Mouse (Mus musculus) layer of hippocampus, adult 8-10 months (tissue): Measurements from ENCODE around the gene Ptprd. TPM values are rescaled to one million over a fixed set of nuclear protein-coding genes. Genes with fewer than 3 reads are reported as not detected.
"Not testable (repeated sequence)": the region's sequence is repeated elsewhere in the genome, so short reads cannot be mapped to it uniquely, and the experiment has no call there.

Experiments used
- DNase-seq, 2 experiments: peaks; one replicate each; pipeline ENCODE4 v3.0.0; 2022; ENCODE audit warnings: low spot score in 2 of 2
- total RNA-seq, 4 experiments: library from RNA; stranded (reverse); gene quantifications; 2 replicates each; pipeline ENCODE4 v1.2.4; 2022

The Ptprd gene
- total RNA-seq, 4 experiments from 2014 or later: 169 to 218 (median 185) TPM

DNA sequence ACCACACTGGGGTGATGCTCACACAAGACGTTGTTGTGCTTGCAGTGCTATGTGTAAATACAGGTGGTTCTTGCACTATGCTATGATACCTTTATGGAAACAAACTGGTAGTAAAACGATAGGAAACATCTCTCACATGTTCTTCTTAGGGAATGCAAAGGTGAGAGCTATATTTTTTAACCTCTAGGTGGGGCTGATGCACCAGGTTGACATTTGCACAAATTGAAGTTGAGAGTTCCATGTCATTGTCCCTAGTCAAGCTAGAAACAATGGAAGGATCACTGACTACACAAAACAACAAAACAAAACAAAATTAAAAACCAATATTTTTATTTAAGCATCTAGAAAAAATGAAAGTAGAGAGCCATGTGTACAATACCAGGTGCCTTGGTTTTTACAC, 250.1 kb downstream of the Ptprd start:
- no peak for DNase-seq

DNA sequence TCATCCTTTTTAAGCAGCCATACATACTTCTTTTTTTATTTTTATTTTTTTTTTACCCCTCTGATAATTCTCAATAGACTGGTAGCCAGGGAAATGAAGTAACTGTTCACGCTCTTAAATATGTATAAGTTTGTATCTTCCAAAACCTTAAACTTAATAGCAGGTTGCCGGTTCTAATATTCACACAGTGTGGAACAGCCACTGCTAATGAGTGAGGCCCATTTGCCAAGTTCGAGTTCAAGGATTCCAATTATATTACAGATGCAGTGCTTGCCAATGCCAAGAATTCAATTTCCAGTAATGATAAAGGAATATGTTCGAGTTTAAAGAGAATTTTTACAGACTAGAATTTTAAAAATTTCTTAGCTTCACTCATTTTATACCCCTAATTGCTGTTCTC, 322.3 kb downstream of the Ptprd start:
- no peak for DNase-seq

DNA sequence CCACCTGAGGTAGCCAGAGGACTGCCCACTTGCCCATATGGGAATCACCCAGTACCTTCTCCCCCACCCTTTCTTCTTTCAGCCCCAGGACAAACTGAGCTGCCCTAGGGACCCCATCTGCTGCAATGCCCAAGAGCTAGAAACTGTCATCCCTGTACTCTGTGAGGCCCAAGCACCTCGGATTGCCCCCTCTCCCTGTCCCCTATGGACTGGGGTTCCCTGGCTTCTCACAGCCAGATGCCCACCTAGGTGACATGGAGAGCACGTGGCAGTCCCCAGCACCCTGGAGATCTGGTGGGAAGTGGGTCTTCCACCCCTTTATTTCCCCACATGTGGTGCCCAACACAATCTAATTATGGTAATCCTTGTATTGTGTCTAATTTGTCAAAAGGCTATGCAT, 331.5 kb downstream of the Ptprd start:
- no peak for DNase-seq

DNA sequence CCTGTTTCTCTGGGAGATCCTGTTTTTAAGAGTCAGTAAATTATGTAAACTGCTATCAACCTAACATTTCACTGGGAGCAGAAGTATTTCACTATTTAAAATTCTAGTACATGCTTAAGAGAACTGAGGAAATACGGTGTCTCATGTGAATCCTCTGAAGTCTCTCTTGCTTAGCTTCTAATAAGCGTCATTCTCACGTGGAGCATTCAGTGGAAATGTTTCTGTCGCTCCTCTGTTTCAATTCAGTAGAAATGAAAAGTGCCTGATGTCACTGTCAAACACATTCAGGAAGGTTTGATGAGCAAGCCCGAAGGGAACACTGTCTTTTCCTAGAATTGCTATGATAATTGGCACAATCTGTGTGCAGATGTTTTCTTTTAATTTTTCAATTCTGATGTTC, 350.5 kb downstream of the Ptprd start:
- no peak for DNase-seq

DNA sequence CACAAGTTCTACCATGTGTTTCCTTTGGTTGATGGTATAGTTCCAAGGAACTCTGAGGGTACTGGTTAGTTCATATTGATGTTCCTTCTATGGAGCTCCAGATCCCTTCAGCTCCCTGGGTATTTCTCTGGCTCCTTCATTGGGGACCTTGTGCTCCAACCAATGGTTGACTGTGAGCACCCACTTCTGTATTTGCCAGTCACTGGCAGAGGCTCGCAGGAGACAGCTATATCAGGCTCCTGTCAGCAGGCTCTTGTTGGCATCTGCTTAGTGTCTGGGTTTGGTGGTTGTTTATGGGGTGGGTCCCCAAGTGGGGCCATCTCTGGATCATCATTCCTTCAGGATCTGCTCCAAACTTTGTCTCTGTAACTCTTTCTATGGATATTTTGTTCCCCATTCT, 414.4 kb downstream of the Ptprd start:
- DNase-seq: not testable (repeated sequence)

DNA sequence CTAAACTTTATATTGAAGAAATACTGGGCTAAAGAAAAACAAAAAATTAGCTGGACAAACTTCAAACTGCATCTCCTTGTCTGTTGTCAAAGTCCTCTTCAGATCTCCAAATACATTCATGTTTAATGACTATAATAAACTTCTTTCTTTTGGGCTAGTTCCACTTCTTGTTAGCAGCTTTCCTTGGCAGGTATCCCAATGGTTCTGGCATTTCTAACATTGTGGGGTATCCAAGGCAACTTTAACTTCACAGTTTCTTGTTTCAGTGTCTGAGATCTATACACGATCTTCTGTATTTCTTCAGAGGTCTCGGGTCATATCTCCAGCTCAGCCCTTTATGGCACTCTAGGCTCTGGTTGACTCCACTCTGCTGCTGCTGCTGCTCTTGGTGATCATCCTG, 434.5 kb downstream of the Ptprd start:
- no peak for DNase-seq

DNA sequence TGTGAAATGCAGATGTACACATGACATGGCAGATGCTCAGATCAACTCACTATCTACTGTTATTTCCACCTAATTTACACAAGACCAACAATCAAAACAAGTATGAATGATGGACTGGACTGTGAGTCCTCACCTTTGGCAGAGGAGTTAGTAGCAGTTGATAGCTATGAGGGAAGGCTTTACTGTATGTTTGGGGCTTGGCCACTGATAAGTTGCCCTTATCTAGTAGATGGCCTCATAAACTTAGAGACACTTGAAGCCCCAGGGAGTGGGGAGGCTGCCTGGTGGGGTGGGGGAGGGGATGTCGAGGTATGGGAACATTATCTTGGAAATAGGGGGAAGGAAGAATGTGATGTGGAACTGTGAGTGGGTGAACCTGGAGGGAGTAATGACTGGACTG, 448.0 kb downstream of the Ptprd start:
- no peak for DNase-seq

DNA sequence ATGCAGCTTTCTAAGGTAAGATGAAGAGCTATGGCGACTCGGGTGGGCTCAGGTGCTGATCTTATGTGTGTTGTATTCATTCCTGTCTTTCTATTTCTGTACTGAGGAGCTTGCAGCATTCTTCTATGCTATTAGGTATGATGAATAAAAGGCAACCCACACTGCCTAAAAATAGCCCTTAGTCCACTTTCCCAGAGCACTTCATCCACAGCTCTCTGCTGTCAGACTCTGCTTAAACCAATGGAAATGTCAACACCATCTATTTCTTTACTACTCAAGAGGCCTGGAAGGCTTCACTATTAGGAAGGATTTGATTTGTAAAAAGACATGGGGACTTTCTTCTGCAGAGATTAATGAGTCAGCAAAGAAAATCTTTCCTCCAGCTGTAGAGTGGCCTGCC, 468.4 kb downstream of the Ptprd start:
- DNase-seq: no peak

DNA sequence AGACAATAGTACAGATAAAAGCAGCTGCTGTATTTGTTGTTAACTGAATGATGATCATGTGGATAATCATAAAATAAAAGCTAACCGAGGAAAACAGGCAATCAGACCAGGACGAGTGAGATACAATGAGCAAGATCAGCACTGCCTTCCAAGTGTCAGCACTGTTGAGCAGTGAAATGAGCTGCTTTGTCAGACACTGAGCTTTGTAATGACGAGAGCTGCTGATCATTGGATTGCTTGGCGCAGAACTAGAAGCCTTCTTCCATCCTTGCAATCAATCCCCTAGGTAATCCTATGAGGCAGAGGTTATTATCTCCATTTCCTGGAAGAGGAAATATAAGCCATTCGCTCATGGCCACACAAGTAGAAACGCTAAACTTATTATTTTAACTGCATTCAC, 489.9 kb downstream of the Ptprd start:
- DNase-seq: no peak

DNA sequence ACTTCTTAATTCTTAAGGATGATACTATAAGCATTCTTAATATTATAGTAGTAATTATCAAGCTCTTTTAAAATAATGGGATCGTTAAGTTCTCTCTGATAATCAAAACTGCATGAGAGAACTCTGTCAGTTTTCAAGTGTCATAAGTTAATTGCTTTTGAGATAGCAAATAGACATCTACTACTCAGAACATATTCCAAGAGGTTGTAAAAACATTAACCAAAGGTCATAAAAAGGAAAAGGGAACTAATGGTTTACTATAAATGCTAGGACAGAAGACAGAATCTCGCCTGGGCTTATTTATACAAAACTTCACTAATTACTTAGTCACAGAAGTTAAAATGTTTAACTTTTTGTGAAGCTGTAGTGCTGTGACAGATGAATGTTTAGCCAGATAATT, 494.0 kb downstream of the Ptprd start:
- DNase-seq: no peak

DNA sequence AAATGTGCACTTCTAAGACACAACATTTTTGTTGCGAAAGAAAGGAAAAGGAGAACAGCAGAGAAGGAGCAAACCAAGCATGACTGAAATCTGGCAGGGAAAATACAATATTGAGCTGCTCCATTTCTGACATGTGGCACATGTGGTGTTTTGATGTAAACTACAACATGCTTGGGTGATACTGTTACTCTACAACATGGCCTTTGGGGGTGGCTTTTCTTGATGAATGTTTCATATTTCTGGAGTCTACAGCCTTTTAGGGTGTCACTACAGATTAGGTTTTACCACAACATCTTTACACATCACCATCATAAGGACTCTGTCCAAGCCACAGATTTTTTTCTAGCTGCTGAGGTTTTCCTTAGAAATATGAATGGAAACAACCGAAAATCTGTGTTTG, 501.5 kb downstream of the Ptprd start:
- no peak for DNase-seq

DNA sequence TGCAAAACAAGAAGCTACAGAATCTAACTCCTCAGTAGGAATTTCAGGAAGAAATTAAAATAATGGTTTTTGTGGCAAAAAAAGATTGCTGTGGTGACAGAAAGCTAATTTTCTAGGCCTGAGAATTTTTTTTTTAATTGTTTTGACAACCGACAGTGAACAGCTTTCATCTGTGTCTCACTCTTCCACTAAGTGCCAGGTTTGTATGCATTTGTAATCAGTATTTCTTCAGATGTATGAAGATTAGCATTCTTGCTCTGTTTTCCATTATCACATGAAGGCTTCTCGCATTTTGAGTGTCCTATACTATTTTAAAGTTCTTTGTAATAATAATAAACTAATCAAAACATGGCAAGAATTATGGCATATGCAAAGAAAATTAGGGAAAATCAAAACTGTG, 513.5 kb downstream of the Ptprd start:
- no peak for DNase-seq

DNA sequence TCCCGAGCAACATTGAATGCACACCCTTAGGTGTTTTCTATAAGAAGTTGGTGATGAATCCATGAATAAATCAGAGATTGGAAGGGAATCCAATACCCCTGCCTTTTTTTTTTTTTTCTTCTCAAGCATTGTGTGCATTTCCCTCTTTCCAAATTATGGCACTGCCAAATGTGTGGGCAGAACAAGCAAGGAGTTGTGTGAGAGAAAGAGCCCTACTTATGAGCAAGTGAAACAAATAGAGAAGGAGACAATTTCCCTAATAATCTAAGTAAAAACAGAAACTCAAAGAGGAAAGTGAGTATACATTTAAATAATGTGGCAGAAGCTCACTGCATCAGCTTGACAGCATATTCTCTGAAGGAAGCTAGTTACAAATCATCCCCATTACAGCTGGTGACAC, 536.0 kb downstream of the Ptprd start:
- no peak for DNase-seq

DNA sequence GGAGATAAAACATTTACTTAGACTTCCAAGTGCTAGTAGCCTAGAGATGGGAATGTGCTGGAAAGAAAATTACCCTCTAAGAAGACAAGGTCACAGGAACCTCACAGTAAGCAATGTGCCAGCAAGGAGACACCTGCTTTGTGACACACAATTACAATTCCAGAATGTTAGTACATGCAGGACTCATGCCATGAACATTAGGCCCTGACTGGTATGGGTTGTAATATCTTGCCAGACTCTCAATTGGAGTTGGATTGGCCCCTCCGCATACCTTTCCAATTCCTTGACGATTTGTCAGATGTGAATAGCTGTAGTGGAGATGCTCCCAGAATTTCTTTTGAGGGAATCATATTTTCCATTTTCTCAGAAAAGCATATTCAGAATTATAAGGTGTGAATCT, 547.0 kb downstream of the Ptprd start:
- DNase-seq: no peak

DNA sequence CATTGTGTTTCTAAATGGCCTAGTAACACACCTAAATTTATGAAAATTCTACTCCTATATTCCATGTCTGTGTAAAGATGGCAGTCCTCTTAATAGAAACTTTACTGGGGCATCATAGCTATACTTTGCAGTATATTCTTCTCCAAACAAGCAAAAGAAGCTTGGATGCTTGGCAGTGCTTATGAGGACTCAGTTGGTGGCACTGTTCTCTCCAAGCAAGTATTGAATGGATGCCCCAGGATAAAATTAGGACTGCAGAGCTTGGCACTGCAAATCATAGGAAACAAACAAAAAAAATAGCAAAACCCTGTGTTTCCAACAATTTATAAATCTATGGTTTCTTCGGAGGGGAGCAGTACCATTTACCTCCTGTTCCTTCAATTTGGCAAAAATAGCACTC, 549.5 kb downstream of the Ptprd start:
- no peak for DNase-seq

DNA sequence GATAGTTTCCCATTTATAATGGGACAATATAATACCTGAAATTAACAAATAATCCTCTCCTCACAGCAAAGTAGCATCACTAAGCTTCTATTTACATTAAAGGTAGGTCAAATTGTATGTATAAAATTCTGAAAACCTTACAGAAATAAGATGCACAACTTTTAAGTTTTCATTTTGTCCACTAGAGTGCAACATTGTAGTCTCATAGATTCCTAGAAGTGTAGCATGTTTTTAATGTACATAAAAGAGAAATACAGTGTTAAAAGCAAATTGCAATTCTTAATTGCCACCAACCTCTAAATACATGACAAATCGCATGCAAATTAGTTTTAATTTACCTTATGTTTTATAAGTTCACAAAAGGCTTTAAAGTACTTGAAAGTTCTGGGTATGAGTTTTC, 556.1 kb downstream of the Ptprd start:
- no peak for DNase-seq

DNA sequence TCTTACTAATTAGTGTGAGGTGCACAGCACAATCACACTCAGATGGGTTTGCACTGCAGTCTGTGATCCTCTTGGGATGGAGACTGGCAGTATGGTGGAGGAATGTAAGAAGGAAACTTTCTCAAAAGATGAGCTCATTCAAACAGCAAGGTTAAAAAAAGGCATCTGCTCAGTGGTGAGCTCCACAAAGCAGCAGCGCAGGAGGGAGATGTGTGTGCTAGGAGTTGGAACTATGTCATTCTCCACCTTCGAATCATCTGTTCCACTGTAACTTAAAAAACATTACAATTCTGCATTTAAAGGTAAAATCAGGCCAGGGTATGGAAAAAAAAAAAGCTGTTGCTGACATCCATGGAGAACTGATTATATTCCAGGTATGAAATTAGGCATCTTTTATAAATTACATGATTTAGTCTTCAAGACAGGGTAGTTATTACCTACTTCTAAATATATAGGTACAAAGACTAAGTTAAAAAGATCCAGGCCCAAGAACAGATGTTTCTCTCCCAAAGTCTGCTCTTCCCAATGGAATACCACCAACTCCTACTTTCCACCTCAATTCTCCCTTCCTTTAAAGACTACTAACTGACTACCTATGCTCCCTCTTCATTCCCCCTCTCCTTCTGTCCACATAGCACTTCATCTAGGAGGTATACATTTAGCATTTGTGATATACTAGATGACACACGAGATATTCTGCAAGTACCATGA, 562.0 kb downstream of the Ptprd start:
- peak; percentile 22 to 40 for DNase-seq

DNA sequence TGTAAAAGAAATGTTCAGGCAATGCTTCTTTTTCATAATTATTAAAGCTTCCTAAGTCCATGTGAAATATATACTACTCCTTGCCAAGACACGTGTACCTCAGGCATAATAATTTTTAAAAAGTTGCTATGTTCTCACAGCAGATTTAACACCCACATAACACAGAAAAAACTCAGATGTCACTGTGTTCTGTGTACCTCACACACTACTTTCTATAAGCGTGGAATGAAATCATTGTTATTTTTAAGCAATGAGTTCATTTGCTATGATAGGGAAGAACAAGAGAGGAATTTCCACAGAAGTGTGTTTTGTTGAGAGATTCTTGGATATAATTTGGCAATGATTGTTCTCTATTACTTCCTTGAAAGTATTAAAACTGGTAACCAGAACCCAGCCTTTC, 562.9 kb downstream of the Ptprd start:
- no peak for DNase-seq

DNA sequence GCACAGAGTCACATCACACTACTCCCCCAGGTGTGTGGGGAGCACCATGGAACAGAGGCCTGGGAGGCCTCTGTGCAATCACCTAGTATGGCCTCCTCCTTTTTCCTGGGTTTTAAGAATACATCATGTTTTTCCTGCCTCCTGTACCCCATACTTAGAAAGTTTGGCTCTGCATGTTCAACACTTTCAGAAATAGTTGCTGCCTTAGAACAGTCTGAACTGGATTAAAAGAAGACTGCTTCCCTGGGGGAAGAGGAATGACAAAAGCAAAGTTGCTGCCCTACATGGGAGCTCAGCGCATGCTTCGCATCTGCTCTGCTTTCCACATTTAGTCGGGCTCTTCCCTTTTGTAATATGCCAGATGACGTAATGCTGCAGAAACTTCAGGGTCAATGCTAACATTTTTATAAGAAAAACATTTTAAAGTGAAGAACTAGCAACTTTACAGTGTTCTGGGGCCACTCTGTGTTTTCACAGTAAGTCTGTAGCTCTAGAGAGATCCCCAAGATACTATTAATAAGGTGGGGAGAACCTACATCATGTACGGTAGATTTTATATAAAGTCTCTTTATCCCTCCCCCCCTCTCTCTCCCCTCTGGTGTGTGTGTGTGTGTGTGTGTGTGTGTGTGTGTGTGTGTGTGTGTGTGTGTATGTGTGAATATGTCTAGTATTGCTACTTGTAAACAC, 564.2 kb downstream of the Ptprd start:
- no peak for DNase-seq

DNA sequence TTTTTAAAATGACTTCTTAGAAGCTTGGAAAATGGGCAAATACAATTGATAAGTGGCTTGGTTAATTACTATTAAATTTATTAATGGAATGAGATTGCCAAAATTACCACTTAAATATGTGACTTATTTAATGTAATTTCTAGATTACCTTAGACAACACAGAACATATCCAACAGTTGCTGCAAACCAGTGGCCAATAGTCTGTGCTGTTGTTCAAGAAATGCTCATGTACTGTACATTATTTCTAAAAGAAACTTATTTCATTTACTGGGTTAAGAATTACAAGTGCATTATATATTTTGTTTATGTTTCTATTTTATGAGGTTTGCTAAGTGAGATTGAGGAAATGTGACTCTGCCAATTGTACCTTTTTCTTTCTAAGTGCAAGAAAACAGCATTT, 567.3 kb downstream of the Ptprd start:
- DNase-seq: peak in 1 of 2 experiments; percentile 20

DNA sequence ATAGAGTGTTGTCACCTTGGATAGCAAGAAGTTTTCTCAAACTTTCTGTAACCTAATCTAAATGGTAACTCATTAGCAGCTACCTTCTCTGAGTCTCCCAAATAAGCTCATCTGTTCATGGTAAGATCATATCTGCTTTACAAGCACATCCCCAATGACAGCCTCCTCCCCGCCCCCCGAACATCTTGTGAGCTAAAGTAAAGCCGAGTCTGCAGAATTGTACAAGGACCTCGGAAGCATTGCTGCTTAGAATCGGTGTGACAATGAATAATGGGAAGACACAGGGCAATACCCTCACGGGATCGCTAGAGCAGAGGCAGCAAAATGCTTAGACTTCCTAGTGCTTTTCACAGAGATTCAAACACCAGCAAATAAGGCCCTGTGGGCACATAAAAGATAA, 571.7 kb downstream of the Ptprd start:
- no peak for DNase-seq

DNA sequence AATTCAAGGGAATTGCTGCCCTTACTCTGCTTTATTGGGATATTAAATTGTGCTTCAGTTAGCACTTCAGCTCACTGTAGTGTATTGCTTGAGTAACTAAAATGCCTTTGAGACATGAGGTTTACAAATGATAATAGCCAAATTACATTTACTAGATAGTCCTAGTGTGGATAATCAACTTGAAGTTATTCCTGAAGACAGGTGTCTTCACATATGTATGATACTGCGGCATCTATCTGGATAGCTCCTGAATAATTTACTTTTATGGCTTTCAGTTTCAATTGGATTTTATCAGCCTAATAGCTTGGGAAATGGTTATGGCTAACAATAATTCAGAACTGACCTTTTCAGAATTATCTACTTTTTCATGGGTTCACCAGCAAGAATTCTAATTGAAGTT, 598.6 kb downstream of the Ptprd start:
- DNase-seq: no peak

DNA sequence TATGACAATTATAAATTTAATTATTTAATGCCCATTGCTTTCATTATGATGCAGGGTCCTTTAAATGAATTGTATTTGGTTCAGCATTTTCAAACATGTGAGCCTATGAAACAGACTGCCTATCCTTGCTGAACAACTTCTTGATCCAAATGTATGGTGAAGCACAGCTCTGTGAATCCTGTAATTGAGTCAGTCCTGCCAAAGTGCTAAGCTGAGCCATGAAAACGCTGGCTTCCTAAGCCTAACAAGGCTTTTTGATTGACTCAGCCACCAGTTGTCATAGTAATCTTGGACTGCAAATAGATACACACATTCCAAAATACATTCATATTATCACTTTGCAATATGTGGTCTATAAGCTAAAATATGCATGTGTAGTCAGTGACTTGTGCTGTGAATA, 625.1 kb downstream of the Ptprd start:
- DNase-seq: peak in 1 of 2 experiments; percentile 12
